Mouse (Mus musculus) ES-CJ7 (cell line): Measurements from ENCODE around the gene Esrra.

Experiments used
- DNase-seq: peaks from one replicate; pipeline ENCODE4 v3.0.0; 2011; ENCODE audit warnings: low read depth, low spot score

Gene Esrra

GRCm38 (mm10) chr19:6921647-6922567, at the start of gene Esrra:
Gene Esrra (minus strand): TSS chr19:6921813.
- DNase-seq = peak; percentile 100

- peak; percentile 52 for DNase-seq
These were observed 49.0 kb upstream of the Esrra start for GRCm38 (mm10) chr19:6970460-6971085.

GRCm38 (mm10) chr19:6969665-6970381, 48.2 kb upstream of the Esrra start:
- DNase-seq = peak; percentile 82

GRCm38 (mm10) chr19:6969291-6969664, 47.7 kb upstream of the Esrra start:
- no peak for DNase-seq

- DNase-seq = peak; percentile 76
These were observed 47.1 kb upstream of the Esrra start for GRCm38 (mm10) chr19:6968491-6969271.

GRCm38 (mm10) chr19:6956461-6956860, 34.8 kb upstream of the Esrra start:
- no peak for DNase-seq

- DNase-seq = no peak
These were observed 33.8 kb upstream of the Esrra start for GRCm38 (mm10) chr19:6955424-6955823.

GRCm38 (mm10) chr19:6954046-6954445, 32.4 kb upstream of the Esrra start:
- no peak for DNase-seq

- DNase-seq = no peak
These were observed 31.1 kb upstream of the Esrra start for GRCm38 (mm10) chr19:6952712-6953037.

- no peak for DNase-seq
These were observed 30.5 kb upstream of the Esrra start for GRCm38 (mm10) chr19:6951994-6952711.

- DNase-seq = peak; percentile 92
These were observed 29.9 kb upstream of the Esrra start for GRCm38 (mm10) chr19:6951381-6951968.

- DNase-seq = peak; percentile 77
These were observed 29.1 kb upstream of the Esrra start for GRCm38 (mm10) chr19:6950613-6951153.

GRCm38 (mm10) chr19:6949951-6950350, 28.3 kb upstream of the Esrra start:
- no peak for DNase-seq

GRCm38 (mm10) chr19:6949532-6949931, 27.9 kb upstream of the Esrra start:
- DNase-seq = no peak

- DNase-seq = no peak
These were observed 26.6 kb upstream of the Esrra start for GRCm38 (mm10) chr19:6948186-6948585.

- peak; percentile 62 for DNase-seq
These were observed 26.1 kb upstream of the Esrra start for GRCm38 (mm10) chr19:6947742-6948141.

GRCm38 (mm10) chr19:6943709-6944108, 22.1 kb upstream of the Esrra start:
- no peak for DNase-seq

GRCm38 (mm10) chr19:6942764-6943163, 21.2 kb upstream of the Esrra start:
- no peak for DNase-seq

- DNase-seq = peak; percentile 92
These were observed 20.7 kb upstream of the Esrra start, which contains the start of gene Gpr137 for GRCm38 (mm10) chr19:6942249-6942691. Gene Gpr137 (minus strand): TSS chr19:6942480.
